Mouse (Mus musculus) midbrain, embryonic 14.5 days (tissue): ENCODE measurements around the gene Pde10a. TPM values are rescaled to one million over a fixed set of nuclear protein-coding genes. Genes with fewer than 3 reads are reported as not detected.

Experiments
- ATAC-seq: fragments of 200-750 bp; cut with Nextera tagmentation; 2 replicates; pipeline ENCODE4 v1.8.0; 2017; ENCODE audit warnings: moderate number of reproducible peaks, moderate library complexity; ENCODE audit not compliant: low FRiP score, low TSS enrichment
- DNase-seq: peaks from one replicate; pipeline ENCODE4 v3.0.0-alpha.2; 2015
- H3K27ac ChIP-seq: fragments of 300-500 bp; sonication (generic); replicated peaks from 2 replicates; pipeline ENCODE4 v1.5.1; 2014; ENCODE audit warnings: mild to moderate bottlenecking, low read depth, low read length, moderate library complexity
- H3K27me3 ChIP-seq: fragments of 300-500 bp; sonication (generic); 2 replicates; pipeline ENCODE4 v1.6.1; 2014; ENCODE audit warnings: low read length, control low read depth, mixed read lengths; ENCODE audit not compliant: control insufficient read depth, insufficient read depth
- H3K36me3 ChIP-seq: fragments of 300-500 bp; sonication (generic); 2 replicates; pipeline ENCODE4 v1.6.1; 2014; ENCODE audit warnings: low read length, control low read depth; ENCODE audit not compliant: control insufficient read depth, insufficient read depth
- H3K4me1 ChIP-seq: fragments of 300-500 bp; sonication (generic); 2 replicates; pipeline ENCODE4 v1.6.1; 2014; ENCODE audit warnings: mild to moderate bottlenecking, antibody characterized with exemption, low read length, control low read depth; ENCODE audit not compliant: control insufficient read depth, insufficient read depth
- H3K4me2 ChIP-seq: fragments of 300-500 bp; sonication (generic); 2 replicates; pipeline ENCODE4 v1.6.1; 2014; ENCODE audit warnings: mild to moderate bottlenecking, low read length, moderate library complexity
- H3K4me3 ChIP-seq: fragments of 300-500 bp; sonication (generic); replicated peaks from 2 replicates; pipeline ENCODE4 v1.5.1; 2014; ENCODE audit warnings: low read depth, low read length
- H3K9ac ChIP-seq: fragments of 300-500 bp; sonication (generic); replicated peaks from 2 replicates; pipeline ENCODE4 v1.6.1; 2014; ENCODE audit warnings: mild to moderate bottlenecking, low read length, moderate library complexity
- H3K9me3 ChIP-seq: fragments of 300-500 bp; sonication (generic); 2 replicates; pipeline ENCODE4 v1.6.1; 2016; ENCODE audit warnings: low read length, control low read depth, mixed read lengths; ENCODE audit not compliant: control insufficient read depth
- WGBS: fragments of 180-500 bp; shearing (Covaris S2); extraction: QIAGEN DNeasy Blood & Tissue Kit; methylation state at CpG from one replicate; pipeline ENCODE4 v1.1.7; 2014; 5-methylcytosine and 5-hydroxymethylcytosine counted together
- polyA plus RNA-seq: library from polyadenylated mRNA; unstranded; fragments of >200 nt; fragmentation: Nextera tagmentation; extraction: Ambion mirVana; gene quantifications from 2 replicates; pipeline ENCODE4 v1.2.1, GENCODE M21; 2014

Pde10a gene
- polyA plus RNA-seq, 1 experiment from 2014 or later = 14.1 TPM

DNA sequence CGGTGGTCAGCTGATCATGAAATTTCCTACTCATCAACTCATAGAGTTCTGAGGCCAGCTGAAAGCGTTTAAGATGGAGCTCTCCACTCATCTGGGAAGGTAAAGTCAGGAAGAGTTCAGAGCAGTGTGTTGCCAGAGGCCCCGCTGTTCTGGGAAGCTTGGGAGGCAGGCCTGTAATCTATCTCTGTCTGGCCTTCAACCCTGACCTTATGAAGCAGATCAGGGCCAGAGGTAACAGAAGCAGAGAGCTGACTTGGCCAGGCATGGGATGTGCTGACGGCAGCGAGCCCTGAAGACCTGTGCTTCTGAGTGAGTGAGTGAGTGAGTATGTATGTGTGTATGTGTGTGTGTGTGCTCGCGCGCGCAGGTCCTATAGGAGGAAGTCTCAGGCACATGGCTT lies 132.5 kb downstream of the Pde10a start:
- no peaks in the 10 kb centered on the region for H3K27me3 ChIP-seq
- no peaks in the 10 kb centered on the region for H3K4me1 ChIP-seq
- H3K4me2 ChIP-seq = no peak overlapping the region
- H3K4me3 ChIP-seq = no peak overlapping the region
- ATAC-seq = no peak
- no peaks in the 10 kb centered on the region for H3K9me3 ChIP-seq
- H3K27ac ChIP-seq = no peak overlapping the region
- WGBS = 87% methylated on average over 9 of the region's 9 CpGs
- no peak for DNase-seq
- no peak overlapping the region for H3K9ac ChIP-seq
- no peaks in the 10 kb centered on the region for H3K36me3 ChIP-seq

DNA sequence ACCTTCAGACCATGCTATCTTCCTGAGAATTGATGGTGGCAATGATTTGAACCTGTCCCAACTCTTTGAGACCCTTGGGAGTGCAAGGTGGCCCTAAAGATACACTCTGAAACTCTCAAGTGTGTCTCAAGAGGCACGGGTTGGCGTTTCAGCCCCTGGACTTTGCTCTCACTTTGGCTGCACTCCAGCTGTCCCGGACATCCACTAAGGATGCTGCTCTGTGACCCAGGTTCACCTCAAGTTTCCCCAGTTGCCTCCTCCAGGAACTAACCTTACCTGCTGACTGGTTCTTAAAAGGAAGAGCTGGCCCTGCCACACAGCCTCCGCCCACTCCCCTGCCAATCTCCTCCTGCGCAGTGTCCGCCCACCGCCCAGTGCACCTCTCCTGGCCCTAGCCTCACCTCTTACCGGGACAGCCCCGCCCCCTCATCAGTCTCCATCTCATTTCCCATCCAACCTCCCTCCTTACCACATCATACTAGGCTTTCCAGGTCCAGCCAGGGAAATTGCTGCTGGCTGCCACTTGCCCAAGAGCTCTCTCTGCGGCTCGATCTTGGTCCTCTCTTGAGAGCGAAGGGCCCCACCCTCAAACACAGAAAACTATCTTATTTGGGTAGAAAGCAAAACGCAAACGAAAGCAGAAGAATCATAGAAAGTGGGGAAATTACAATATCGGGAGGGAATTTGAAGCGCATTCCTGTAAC lies 133.7 kb downstream of the Pde10a start:
- H3K4me1 ChIP-seq = no peaks in the 10 kb centered on the region
- no peak overlapping the region for H3K4me3 ChIP-seq
- no peaks in the 10 kb centered on the region for H3K36me3 ChIP-seq
- no peak overlapping the region for H3K27ac ChIP-seq
- H3K9me3 ChIP-seq = no peaks in the 10 kb centered on the region
- ATAC-seq = no peak
- WGBS = 72% methylated on average over 16 of the region's 16 CpGs
- no peak overlapping the region for H3K4me2 ChIP-seq
- H3K27me3 ChIP-seq = no peaks in the 10 kb centered on the region
- DNase-seq = no peak
- H3K9ac ChIP-seq = no peak overlapping the region

DNA sequence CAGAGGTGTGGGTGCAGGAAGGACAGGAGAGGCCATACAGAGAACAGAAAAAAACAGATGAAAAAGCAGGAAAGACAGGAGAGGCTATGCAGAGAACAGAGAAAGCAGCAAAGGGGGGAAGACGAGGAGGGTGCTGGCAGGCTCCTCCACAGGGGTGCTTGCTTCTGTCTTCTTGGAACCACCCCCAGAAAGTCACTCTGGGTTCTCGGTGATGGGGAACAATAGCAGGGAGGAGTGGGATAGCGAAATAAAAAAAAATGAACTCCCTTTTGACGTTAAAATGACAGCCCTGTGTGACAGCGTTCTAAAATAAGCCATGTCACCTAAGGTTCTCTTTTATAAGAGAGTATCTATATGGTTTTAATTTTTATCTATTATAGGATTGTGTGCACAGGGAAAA lies 141.7 kb downstream of the Pde10a start:
- no peak overlapping the region for H3K27ac ChIP-seq
- H3K9me3 ChIP-seq = no peaks in the 10 kb centered on the region
- 49% methylated on average over 5 of the region's 5 CpGs for WGBS
- no peaks in the 10 kb centered on the region for H3K27me3 ChIP-seq
- DNase-seq (no peak), ATAC-seq (no peak)
- no peak overlapping the region for H3K9ac ChIP-seq
- H3K4me1 ChIP-seq = no peaks in the 10 kb centered on the region
- H3K36me3 ChIP-seq = no peaks in the 10 kb centered on the region
- no peak overlapping the region for H3K4me3 ChIP-seq
- H3K4me2 ChIP-seq = no peak overlapping the region

DNA sequence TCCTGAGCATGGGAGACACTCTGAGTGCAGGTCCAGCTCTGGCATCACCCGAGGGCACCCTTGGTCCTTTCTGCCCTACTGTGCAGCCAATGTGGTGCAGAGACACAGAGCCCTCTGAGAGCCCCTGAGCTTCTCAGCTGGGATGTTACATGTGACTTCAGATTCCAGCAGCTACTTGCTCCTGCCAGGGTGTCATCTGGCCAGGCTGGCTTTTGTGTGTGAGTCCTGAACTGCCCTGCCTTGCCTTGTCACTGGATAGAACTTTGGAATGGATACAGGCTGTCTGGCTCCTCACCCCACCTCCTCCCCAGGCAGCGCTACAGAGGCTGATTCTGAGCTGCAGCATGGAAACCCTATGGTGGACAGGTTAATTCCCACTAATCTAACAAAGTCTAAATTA lies 149.5 kb downstream of the Pde10a start:
- 75% methylated on average over 2 of the region's 2 CpGs for WGBS
- no peak for DNase-seq
- no peak for ATAC-seq
- no peaks in the 10 kb centered on the region for H3K9me3 ChIP-seq
- no peak overlapping the region for H3K4me2 ChIP-seq
- no peaks in the 10 kb centered on the region for H3K4me1 ChIP-seq
- H3K36me3 ChIP-seq = no peaks in the 10 kb centered on the region
- no peaks in the 10 kb centered on the region for H3K27me3 ChIP-seq
- no peak overlapping the region for H3K27ac ChIP-seq
- no peak overlapping the region for H3K9ac ChIP-seq
- H3K4me3 ChIP-seq = no peak overlapping the region

DNA sequence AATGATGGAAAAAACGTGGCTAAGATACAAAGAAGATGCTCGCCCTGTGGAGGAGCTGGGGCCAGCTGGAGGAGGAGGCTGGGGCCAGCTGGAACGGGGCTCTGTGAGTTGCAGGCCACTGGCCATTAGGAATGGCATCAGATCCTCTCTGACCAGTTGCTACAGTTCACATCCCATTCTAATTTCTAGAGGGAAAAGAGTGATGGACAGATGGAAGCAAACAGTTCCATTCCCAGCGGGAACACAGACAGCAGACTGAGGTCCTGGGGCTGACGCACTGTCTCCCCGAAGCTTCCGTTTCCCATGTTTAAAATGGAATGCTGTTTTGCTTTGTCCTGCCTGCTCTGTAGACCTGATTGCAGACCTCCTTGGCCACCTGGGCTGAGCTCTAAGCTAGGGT lies 161.2 kb downstream of the Pde10a start:
- no peak for ATAC-seq
- Histone ChIP-seq H3K4me1 (no peaks in the 10 kb centered on the region), H3K27ac (no peak overlapping the region), H3K9ac (no peak overlapping the region), H3K4me3 (no peak overlapping the region), H3K36me3 (no peaks in the 10 kb centered on the region), H3K4me2 (no peak overlapping the region), H3K27me3 (no peaks in the 10 kb centered on the region), H3K9me3 (no peaks in the 10 kb centered on the region)
- WGBS = 79% methylated on average over 7 of the region's 7 CpGs
- no peak for DNase-seq

DNA sequence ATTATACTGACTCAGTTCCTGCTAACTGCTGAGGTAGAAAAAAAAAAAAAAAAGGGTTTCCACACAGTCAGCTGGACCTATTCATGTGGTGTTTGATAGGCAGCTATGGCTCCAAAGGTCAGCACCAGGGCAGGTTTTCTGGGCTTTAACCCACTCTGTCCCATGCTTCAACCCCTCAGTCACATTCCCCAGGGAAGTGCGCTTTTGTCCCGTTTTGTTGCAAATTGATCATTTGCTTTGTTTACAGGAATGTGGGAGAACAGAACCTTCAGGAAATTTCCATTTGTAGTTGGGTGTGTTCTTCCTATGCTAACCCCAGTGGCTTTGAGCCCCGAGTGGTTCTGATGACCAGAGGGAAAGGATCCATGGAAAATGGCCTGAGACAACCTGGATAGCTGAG lies 162.9 kb downstream of the Pde10a start:
- Histone ChIP-seq H3K4me2 (no peak overlapping the region), H3K27ac (no peak overlapping the region), H3K9me3 (no peaks in the 10 kb centered on the region), H3K4me3 (no peak overlapping the region), H3K27me3 (no peaks in the 10 kb centered on the region), H3K36me3 (no peaks in the 10 kb centered on the region), H3K4me1 (no peaks in the 10 kb centered on the region), H3K9ac (no peak overlapping the region)
- ATAC-seq = no peak
- WGBS = 72% methylated on average over 3 of the region's 3 CpGs
- no peak for DNase-seq

DNA sequence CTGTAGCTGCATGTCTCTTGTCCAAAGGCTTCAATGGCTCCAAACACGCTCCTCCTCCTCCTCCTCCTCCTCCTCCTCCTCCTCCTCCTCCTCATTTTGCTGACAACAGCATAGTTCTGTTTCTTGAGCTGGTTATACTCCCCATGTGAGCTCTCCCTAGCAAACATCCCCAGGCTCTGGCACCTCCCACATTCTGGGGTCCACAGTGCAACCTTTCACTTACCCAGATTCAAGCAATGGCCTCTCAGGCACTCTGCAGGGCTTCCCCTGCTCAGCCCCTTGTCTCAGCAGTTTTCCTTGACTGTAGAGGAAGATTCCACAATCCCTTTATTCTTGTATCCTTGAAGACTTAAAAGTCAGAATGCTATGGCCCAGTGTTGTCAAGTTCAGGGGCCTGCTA lies 173.1 kb downstream of the Pde10a start:
- WGBS = 58% methylated on average over 1 of the region's 1 CpGs
- Histone ChIP-seq H3K4me3 (no peak overlapping the region), H3K4me2 (no peak overlapping the region), H3K27me3 (no peaks in the 10 kb centered on the region), H3K9ac (no peak overlapping the region), H3K4me1 (no peaks in the 10 kb centered on the region), H3K36me3 (no peaks in the 10 kb centered on the region), H3K9me3 (no peaks in the 10 kb centered on the region), H3K27ac (no peak overlapping the region)
- DNase-seq (no peak), ATAC-seq (no peak)

DNA sequence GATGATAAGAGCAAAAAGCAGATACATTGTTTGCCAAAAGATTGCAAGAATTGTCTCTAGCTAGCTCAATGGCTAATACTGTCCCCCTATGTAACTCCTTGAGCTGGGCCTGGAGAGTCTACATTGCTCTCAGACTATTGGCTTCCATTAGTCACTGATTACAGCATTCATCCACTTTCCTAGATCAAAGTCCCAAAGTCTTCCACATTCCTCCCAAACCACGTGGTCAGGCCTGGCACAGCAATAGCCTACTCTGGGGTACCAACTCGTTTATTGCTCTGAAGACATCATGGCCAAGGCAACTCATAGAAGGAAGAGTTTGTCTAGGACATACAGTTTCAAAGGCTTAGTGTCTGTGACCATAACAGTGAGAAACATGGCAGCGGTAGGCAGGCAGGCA lies 173.6 kb downstream of the Pde10a start:
- ATAC-seq (no peak), DNase-seq (no peak)
- no peaks in the 10 kb centered on the region for H3K4me1 ChIP-seq
- H3K4me3 ChIP-seq = no peak overlapping the region
- H3K27me3 ChIP-seq = no peaks in the 10 kb centered on the region
- H3K9me3 ChIP-seq = no peaks in the 10 kb centered on the region
- no peak overlapping the region for H3K9ac ChIP-seq
- no peak overlapping the region for H3K27ac ChIP-seq
- no peak overlapping the region for H3K4me2 ChIP-seq
- WGBS = 77% methylated on average over 3 of the region's 3 CpGs
- no peaks in the 10 kb centered on the region for H3K36me3 ChIP-seq

DNA sequence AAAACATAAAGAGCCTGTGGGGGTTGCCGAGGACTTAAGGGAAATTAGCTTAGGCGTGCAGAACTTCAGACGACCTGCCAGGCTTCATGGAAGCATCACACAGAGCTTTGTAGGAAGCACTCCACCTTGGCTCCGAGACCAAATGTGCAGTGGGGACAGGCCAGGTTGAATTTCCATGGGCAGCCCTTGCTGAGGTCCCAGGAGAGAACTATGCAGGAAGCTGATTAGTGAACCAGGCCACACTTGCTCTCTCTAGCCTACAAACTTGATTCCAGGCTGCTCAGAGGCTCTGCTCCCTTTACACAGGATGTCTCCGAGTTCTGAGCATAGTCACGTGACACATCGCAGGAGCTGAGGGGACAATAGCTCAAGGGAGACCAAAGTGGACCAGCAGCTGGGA lies 175.9 kb downstream of the Pde10a start:
- H3K27me3 ChIP-seq = no peaks in the 10 kb centered on the region
- H3K9ac ChIP-seq = no peak overlapping the region
- H3K36me3 ChIP-seq = no peaks in the 10 kb centered on the region
- H3K4me2 ChIP-seq = no peak overlapping the region
- no peak overlapping the region for H3K27ac ChIP-seq
- WGBS = 70% methylated on average over 7 of the region's 7 CpGs
- H3K4me3 ChIP-seq = no peak overlapping the region
- H3K9me3 ChIP-seq = no peaks in the 10 kb centered on the region
- ATAC-seq (no peak), DNase-seq (no peak)
- no peaks in the 10 kb centered on the region for H3K4me1 ChIP-seq
